Mouse (Mus musculus) c-Kit-positive CD71-positive TER-119-positive erythroid progenitor cells, embryonic 14.5 days (primary cell): ENCODE data around the gene Scd4.
"Not testable (repeated sequence)": the region's sequence is repeated elsewhere in the genome, so short reads cannot be mapped to it uniquely, and the experiment has no call there.

ENCODE experiments used
- DNase-seq: peaks from one replicate; pipeline ENCODE4 v3.0.0-alpha.2; 2013; ENCODE audit warnings: low spot score

Gene Scd4

GRCm38 (mm10) chr19:44300520-44300919 lies 32.4 kb upstream of the Scd4 start:
- DNase-seq, result no peak

GRCm38 (mm10) chr19:44301176-44301575 lies 31.7 kb upstream of the Scd4 start:
- DNase-seq, result peak; percentile 60

DNA sequence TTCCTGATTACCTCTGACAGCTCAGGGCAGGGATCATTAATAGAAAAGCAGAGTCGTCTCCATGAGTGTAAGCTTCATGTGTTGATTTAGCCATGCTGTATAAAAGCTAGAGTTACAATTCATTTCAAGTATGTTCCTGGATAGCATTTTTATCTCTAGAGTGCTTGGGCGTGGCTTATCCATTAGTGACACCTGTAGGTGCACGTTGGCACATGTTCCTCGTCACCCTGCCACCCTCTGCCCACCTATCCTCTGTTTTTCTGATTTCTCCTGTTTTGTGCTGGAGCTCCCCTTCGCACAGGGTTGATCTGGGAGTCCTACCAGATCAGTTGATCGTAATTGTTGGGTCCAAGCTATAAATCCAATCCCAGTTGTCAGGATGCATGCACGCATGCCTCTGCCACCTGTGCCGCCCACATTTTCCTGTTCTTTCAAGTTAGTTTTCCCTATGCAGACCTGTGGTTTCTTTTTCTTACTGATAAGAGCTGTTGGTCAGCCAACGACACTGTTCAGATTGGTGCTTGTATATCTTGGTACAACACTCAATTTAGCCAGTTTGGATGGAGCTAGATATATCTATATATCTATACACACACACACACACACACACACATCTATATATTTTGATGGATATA lies 31.1 kb upstream of the Scd4 start:
- DNase-seq, result peak; percentile 58

DNA sequence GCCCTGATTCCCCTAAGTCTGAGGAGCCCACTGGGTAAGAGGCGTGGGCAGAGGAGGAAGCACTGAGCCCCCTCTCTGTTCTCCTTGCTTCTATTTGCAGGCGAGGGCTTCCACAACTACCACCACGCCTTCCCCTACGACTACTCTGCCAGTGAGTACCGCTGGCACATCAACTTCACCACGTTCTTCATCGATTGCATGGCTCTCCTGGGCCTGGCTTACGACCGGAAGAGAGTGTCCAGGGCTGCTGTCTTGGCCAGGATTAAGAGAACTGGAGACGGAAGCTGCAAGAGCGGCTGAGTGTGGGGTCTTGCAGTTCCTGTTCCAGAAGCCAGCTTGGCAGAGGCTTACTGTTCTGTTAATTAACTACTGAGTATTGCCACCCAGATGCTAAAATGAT lies 30.0 kb upstream of the Scd4 start:
- no peak for DNase-seq

DNA sequence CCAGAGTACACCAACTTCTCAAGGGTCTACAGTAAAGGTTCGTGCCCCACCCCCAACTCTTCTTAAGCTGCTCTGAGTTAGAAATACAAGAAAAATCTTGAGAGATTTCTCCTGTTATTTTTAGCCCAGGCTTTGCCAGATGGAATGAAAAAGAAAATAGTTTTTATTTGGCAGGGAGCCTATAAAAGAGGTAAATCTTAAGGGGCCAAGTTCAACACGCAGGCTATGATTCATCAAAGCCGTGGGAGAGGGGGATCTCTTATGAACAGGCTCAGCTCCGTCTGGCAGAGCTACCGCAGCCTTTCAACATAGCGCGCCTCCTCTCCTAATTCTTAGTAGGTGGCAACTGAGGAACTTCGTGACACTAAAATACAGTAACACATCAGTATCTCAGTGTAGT lies 29.4 kb upstream of the Scd4 start:
- no peak for DNase-seq

DNA sequence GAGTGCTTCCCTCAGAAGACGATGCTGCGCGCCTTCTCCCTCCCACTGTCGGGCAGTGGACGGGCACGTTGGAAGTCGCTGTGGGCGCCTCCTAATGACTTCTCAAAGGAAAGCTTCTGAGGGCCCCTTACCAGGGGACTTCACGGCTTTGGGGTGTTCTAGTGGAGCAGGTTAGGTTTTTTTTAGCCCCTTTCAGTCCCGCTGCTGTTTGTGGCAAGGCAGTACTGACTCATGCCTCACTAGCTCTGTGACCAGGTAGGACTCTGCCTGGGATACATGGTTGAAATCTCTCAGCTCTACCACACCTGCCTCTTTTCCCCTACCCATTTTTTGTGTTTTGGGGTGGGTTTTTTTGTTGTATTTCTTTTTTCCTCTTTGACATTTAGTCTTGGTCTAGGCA lies 28.5 kb upstream of the Scd4 start:
- no peak for DNase-seq

- no peak for DNase-seq
Measured at GRCm38 (mm10) chr19:44304851-44305510, 27.9 kb upstream of the Scd4 start.

GRCm38 (mm10) chr19:44305701-44306100 lies 27.2 kb upstream of the Scd4 start:
- DNase-seq, result no peak

- no peak for DNase-seq
Measured at GRCm38 (mm10) chr19:44306171-44306570, 26.7 kb upstream of the Scd4 start.

- DNase-seq, result no peak
Measured at GRCm38 (mm10) chr19:44307101-44307914, 25.6 kb upstream of the Scd4 start.

DNA sequence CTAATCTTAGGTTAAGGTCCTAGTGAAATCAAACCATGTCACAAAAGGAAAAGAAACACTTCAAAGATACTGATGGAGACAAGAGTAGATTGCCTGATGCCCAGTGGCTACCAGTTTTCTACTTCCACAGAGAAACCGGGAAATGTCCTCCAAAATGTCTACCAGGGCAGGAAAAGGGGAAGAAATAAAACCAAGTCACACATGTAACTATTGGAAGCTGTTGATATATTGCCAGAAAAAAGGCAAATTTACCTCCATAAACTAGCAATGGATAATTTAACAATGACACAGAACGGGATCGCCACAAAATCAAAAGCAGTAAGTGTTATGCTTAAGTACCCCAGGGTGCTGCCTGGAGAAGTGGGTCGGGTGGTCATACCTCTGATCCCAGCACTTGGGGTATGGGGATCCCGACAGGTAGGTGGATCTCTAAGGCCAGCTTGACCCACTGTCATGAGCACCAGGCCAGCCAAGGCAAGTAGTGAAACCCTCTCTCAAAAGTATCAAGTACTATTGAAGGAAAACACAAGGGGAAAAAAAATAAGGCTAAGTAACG lies 24.9 kb upstream of the Scd4 start:
- DNase-seq, result no peak

DNA sequence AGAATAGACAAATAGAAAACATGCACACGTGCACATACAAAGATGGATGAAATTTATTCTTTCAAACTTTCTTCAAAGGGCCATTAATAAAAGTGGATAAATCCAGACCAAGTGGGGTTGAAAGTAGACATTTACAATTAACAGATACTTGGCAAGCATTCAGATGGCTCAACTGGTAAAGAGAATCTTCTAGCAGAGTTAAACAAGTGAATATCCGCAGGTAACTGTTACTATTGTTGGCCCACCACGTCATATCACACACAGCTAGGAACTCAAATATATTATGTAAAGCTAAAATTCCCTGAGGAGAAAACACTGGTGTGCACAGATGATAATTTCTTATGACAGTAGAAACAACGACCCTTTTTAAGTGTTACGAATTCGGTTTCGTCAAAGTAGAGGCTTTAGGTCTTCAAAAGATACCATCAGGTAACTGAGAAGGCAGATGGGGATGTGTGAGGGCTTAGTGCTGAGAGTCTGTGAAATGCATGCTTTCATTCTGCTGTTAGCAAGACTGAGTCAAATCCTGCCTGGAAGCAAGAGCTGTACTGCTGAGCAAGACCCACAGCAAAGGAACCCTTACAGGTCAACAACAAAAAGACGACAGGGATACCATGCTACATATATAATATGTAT lies 24.2 kb upstream of the Scd4 start:
- no peak for DNase-seq

GRCm38 (mm10) chr19:44309351-44310154 lies 23.3 kb upstream of the Scd4 start:
- no peak for DNase-seq

DNA sequence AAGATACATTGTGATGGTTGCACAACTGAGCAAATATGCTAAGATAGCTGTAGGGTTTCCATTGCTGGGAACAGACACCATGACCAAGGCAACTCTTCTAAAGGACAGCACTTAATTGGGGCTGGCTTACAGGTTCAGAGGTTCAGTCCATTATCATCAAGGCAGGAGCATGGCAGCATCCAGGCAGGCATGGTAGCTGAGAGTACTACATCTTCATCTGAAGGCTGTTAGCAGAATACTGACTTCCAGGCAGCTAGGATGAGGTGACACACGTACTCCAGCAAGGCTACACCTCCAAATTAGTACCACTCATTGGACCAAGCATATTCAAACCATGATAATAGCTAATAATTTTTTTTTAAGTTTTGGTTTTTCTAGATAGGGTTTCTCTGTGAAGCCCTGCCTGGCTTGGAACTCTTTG lies 22.7 kb upstream of the Scd4 start:
- DNase-seq, result not testable (repeated sequence)

DNA sequence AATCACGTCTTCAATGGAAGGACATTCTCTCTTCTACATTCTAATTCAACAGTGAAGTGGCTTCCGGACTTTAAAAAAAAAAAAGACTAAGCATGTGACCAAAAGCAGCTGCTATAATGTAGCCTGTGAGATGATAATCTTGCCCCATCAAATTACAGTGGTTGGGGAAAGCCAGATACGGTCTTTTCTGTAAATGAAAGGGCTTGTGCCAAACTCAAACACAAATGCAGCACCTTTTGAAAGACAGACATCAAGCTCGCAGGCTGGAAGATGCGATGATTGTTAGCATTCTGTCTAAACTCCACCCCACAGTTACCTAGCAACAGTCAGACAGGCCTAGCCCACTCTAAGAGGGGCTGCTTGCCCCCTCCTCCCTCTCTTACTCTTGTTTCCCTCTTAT lies 22.1 kb upstream of the Scd4 start:
- no peak for DNase-seq

- DNase-seq, result no peak
Measured at GRCm38 (mm10) chr19:44311306-44312006, 21.4 kb upstream of the Scd4 start.

GRCm38 (mm10) chr19:44312007-44312360 lies 20.9 kb upstream of the Scd4 start:
- no peak for DNase-seq

DNA sequence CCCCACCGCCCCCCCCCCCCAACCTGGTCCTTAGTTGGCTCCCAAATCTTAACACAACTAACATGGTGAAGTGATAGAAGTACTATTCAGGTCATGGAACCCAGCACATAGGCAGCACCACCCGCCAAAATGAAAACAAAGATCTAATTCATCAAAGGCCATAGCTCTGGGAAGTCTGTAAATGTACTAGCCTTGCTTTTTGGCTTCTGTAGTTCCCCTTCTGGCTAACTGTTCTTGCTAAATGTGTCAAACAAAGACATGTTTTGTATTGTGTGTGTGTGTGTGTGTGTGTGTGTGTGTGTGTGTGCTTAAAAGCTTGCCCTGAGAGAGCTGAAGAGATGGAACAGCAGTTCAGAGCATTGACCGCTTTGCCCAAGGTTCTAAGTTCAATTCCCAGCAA lies 19.8 kb upstream of the Scd4 start:
- no peak for DNase-seq

GRCm38 (mm10) chr19:44314327-44314759 lies 18.5 kb upstream of the Scd4 start:
- DNase-seq, result peak; percentile 47

GRCm38 (mm10) chr19:44314871-44315414 lies 17.9 kb upstream of the Scd4 start:
- DNase-seq, result no peak
